Mouse (Mus musculus) CD4-positive, CD25-positive, alpha-beta regulatory T cell, adult 2 months (primary cell): ENCODE data around the gene Gbx2.

Experiments used
- DNase-seq: peaks from one replicate; pipeline ENCODE4 v3.0.0-alpha.2; 2012; ENCODE audit warnings: low read depth, low spot score

Gbx2 gene

GRCm38 (mm10) chr1:89935493-89936348, 4.7 kb upstream of the Gbx2 start:
- DNase-seq = no peak

- no peak for DNase-seq
These were observed 3.6 kb upstream of the Gbx2 start for GRCm38 (mm10) chr1:89934316-89935260.

GRCm38 (mm10) chr1:89933786-89934185, 2.8 kb upstream of the Gbx2 start:
- no peak for DNase-seq

GRCm38 (mm10) chr1:89933028-89933427, 2.0 kb upstream of the Gbx2 start:
- DNase-seq = no peak

- no peak for DNase-seq
These were observed 1.6 kb upstream of the Gbx2 start for GRCm38 (mm10) chr1:89932616-89933015.

- no peak for DNase-seq
These were observed 1.0 kb upstream of the Gbx2 start for GRCm38 (mm10) chr1:89932021-89932423.

GRCm38 (mm10) chr1:89930551-89930950, 428 bp downstream of the Gbx2 start:
- no peak for DNase-seq

- DNase-seq = no peak
These were observed 1.1 kb downstream of the Gbx2 start for GRCm38 (mm10) chr1:89929721-89930505.

- DNase-seq = no peak
These were observed 1.8 kb downstream of the Gbx2 start for GRCm38 (mm10) chr1:89929181-89929580.

GRCm38 (mm10) chr1:89928676-89929075, 2.3 kb downstream of the Gbx2 start:
- DNase-seq = no peak

- DNase-seq = no peak
These were observed 3.8 kb downstream of the Gbx2 start for GRCm38 (mm10) chr1:89927061-89927661.

GRCm38 (mm10) chr1:89926583-89927060, 4.4 kb downstream of the Gbx2 start:
- DNase-seq = no peak

- no peak for DNase-seq
These were observed 5.3 kb downstream of the Gbx2 start for GRCm38 (mm10) chr1:89925501-89926190.

GRCm38 (mm10) chr1:89923642-89924020, 7.3 kb downstream of the Gbx2 start:
- no peak for DNase-seq

- DNase-seq = no peak
These were observed 7.9 kb downstream of the Gbx2 start for GRCm38 (mm10) chr1:89922883-89923641.

GRCm38 (mm10) chr1:89922282-89922681, 8.7 kb downstream of the Gbx2 start:
- no peak for DNase-seq

- DNase-seq = no peak
These were observed 9.2 kb downstream of the Gbx2 start for GRCm38 (mm10) chr1:89921806-89922205.

- no peak for DNase-seq
These were observed 11.8 kb downstream of the Gbx2 start for GRCm38 (mm10) chr1:89919206-89919605.

GRCm38 (mm10) chr1:89918111-89918510, 12.9 kb downstream of the Gbx2 start:
- DNase-seq = no peak

- DNase-seq = no peak
These were observed 17.4 kb downstream of the Gbx2 start for GRCm38 (mm10) chr1:89913611-89914010.
